Mouse (Mus musculus) olfactory bulb, adult 2 months (tissue): ENCODE measurements around the gene Catsper2. TPM values are rescaled to one million over a fixed set of nuclear protein-coding genes. Genes with fewer than 3 reads are reported as not detected.
A peak's percentile ranks its signal among the peaks of the same experiment; 100 is the strongest.

Experiments used
- H3K27ac ChIP-seq: fragments of 200-500 bp; 2 replicates; pipeline ENCODE4 v1.5.1; 2012; ENCODE audit warnings: low read depth, low read length; ENCODE audit not compliant: insufficient read depth
- H3K4me1 ChIP-seq: fragments of 200-500 bp; 2 replicates; pipeline ENCODE4 v1.6.1; 2012; ENCODE audit warnings: low read length; ENCODE audit not compliant: control insufficient read depth, insufficient read depth
- H3K4me3 ChIP-seq: fragments of 200-500 bp; 2 replicates; pipeline ENCODE4 v1.5.1; 2012; ENCODE audit warnings: mild to moderate bottlenecking, low read depth, low read length, moderate library complexity; ENCODE audit not compliant: insufficient read depth
- CTCF ChIP-seq: fragments of 200-500 bp; IDR thresholded peaks from 2 replicates; pipeline ENCODE4 v1.5.1; 2012; ENCODE audit warnings: low read depth, mild to moderate bottlenecking, low read length, moderate library complexity; ENCODE audit not compliant: insufficient read depth
- POLR2A ChIP-seq: fragments of 200-500 bp; IDR thresholded peaks from 2 replicates; pipeline ENCODE4 v1.6.1; 2012; ENCODE audit warnings: mild to moderate bottlenecking, low read depth, low read length, moderate library complexity; ENCODE audit not compliant: insufficient read depth
- WGBS: fragments of 180-500 bp; shearing (Covaris S2); methylation state at CpG from one replicate; pipeline ENCODE4 v1.1.7; 2018; 5-methylcytosine and 5-hydroxymethylcytosine counted together
- polyA plus RNA-seq: library from polyadenylated mRNA; stranded (reverse); fragments of >200 nt; gene quantifications from 2 replicates; pipeline ENCODE4 v1.2.4, GENCODE M21; 2012; ENCODE audit warnings: low replicate concordance; ENCODE audit not compliant: missing spikeins, insufficient read depth, insufficient read length

Catsper2 gene
- polyA plus RNA-seq, 1 experiment = not detected

DNA sequence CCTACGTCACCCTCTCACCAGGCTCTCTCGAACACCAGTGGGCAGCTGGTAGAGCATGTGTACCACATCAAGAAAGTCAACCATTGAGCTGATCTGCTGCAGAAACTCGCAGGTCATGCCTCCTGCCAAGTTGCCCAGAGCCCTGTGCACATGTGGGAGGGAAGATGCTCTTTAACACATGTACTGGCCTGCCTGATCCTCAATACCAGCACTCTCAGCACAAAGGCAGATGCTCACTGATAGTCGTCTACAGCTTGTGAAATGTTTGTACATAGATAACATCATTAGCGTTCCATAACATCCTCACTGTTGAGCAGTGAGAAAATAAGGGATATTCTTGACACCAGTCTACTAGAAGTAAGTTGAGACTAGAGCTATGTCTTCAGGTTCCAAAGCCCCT is 42.7 kb downstream of the Catsper2 start:
- TF ChIP-seq CTCF (no peak), POLR2A (no peak)
- no peaks in the 10 kb centered on the region for H3K4me1 ChIP-seq
- no peak overlapping the region for H3K4me3 ChIP-seq
- no peak overlapping the region for H3K27ac ChIP-seq
- 87% methylated on average over 5 of the region's 5 CpGs for WGBS

DNA sequence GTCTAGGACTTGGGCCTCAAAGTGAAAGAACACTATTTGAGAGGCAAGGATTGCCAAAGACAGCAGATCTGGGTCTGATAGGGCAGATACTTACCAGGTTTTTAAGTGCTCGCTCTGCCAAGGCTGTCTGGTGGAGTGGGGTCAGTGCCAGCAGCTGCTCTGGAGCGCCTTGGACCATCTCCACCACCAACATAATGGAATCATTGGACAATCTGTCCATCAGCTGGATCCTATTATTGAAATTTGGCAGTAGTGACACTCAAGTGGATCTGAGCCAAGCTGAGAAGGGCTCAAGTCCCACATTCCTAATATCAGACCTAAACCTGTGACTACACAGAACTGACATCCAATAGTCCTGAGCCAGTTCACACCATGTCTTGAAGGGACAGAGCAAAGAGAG is 44.8 kb downstream of the Catsper2 start:
- H3K27ac ChIP-seq = no peak overlapping the region
- no peak for TF ChIP-seq CTCF
- TF ChIP-seq POLR2A = no peak
- 54% methylated on average over 2 of the region's 2 CpGs for WGBS
- no peak overlapping the region for H3K4me3 ChIP-seq
- H3K4me1 ChIP-seq = no peaks in the 10 kb centered on the region

DNA sequence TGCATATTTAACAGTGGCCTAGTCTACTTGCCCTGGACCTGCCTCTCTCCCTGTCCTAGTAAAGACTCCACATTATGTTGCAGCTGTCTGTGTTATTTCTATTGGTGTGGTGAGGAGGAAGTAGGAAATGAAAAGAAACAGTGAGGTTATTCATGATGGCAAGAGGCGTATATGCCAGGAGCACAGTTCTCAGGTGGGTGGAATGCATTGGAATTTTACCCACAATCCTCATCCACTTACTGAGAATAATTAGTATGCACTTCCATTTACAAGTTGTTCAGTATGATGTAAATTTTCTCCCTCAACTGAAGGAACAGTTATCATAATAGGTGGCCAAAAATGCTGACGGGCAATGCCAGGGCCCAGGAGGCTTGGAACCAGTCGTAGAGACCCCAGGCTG is 49.9 kb downstream of the Catsper2 start:
- H3K27ac ChIP-seq = no peak overlapping the region
- peaks cover 6% of the 10 kb centered on the region for H3K4me1 ChIP-seq
- no peak overlapping the region for H3K4me3 ChIP-seq
- TF ChIP-seq POLR2A (no peak), CTCF (no peak)
- 53% methylated on average over 3 of the region's 3 CpGs for WGBS

DNA sequence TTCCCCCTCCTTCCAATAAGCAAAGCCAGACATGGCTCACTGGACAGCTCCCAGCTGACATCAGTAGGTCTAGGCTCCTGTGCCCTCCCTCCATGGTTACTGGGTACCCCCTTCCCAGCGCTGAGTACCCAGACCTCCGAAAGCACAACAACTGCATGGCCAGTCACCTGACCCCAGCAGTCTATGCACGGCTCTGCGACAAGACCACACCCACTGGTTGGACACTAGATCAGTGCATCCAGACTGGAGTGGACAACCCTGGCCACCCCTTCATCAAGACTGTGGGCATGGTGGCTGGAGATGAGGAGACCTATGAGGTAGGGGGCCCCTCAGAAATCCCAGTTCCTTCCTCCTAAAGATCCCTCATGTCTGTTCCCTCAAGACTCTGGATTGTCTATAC is 54.1 kb downstream of the Catsper2 start:
- Histone ChIP-seq H3K4me1 (peaks cover 13% of the 10 kb centered on the region), H3K4me3 (peak overlapping the region; percentile 15; the same call in 1 of the 2 replicates), H3K27ac (no peak overlapping the region)
- 52% methylated on average over 4 of the region's 4 CpGs for WGBS
- TF ChIP-seq CTCF (no peak), POLR2A (no peak)

DNA sequence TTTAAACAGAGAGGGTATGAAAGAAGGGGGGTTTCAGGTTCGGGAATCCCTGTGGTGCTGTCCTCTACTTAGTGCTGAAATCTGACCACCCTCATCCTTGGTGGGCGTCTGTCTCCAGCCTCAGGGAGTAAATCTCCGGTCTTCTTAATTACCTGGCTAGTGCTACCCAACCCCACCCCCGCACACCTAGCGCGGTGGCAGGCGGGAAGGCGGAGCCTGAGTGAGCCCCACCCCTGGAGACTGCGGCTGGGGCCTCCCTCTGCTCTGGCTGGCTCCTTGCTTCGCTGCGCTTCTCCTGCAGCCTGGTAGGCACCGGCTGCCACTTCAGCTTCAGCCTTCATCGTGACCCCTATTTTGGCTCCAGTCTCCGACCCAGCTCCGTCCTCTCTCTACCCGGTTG is 55.2 kb downstream of the Catsper2 start:
- TF ChIP-seq POLR2A (peak; percentile 83), CTCF (no peak)
- Histone ChIP-seq H3K4me3 (peak overlapping the region; percentile 94), H3K27ac (peak overlapping the region; percentile 90), H3K4me1 (peaks cover 13% of the 10 kb centered on the region)
- WGBS = under 1% methylated on average over 16 of the region's 16 CpGs

DNA sequence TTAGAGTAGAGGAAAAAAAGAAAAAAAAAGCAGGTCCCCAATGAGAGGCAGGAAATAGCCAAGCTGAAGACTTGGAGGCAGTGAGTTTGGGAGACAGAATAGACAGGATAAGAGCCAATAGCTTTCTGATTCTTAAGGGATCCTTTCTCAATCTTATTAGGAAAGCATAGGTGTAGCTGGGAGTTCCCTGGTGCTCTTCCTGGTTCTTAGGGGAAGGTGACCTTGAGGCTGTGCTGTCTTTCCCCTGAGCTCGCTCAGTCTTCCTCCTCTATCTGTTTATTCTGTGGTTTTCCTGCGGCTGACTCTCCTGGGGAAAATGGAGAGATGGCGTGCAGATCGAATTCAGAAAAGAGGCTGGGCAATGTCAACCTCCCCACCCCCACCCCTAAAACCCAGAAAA is 55.6 kb downstream of the Catsper2 start:
- TF ChIP-seq CTCF (no peak), POLR2A (no peak)
- H3K4me3 ChIP-seq = peak overlapping the region; percentile 94
- 10% methylated on average over 4 of the region's 4 CpGs for WGBS
- peaks cover 15% of the 10 kb centered on the region for H3K4me1 ChIP-seq
- peak overlapping the region; percentile 36; the same call in 1 of the 2 replicates for H3K27ac ChIP-seq

DNA sequence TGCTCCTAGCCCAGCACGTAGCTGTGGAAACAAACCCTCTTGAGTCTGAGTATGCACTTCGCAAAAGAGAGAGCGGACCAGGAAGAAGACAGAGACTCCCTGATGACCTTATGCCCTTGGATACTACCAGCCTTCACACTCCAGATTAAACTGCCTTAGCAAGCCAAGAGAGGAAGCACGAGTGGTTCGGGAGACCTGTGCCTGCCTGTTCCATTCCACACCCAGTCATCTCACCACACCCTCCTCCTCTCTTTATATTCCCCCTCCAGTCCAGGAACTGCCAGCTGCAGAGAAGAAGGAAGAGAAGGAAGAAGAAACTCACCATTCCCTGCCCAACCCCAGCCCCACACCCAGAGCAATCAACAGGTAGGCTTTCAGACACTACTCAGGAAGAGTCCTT is 56.1 kb downstream of the Catsper2 start, which contains the start of gene Ckmt1:
Gene Ckmt1, plus strand, starts transcription at position 221 of the 400 bp plus-strand sequence.
- Histone ChIP-seq H3K4me3 (peak within 1 kb of the TSS; percentile 94), H3K27ac (peak within 1 kb of the TSS; percentile 90), H3K4me1 (peaks cover 15% of the 10 kb centered on the region)
- TF ChIP-seq POLR2A (no peak), CTCF (no peak)
- WGBS = 55% methylated on average over 5 of the region's 5 CpGs

DNA sequence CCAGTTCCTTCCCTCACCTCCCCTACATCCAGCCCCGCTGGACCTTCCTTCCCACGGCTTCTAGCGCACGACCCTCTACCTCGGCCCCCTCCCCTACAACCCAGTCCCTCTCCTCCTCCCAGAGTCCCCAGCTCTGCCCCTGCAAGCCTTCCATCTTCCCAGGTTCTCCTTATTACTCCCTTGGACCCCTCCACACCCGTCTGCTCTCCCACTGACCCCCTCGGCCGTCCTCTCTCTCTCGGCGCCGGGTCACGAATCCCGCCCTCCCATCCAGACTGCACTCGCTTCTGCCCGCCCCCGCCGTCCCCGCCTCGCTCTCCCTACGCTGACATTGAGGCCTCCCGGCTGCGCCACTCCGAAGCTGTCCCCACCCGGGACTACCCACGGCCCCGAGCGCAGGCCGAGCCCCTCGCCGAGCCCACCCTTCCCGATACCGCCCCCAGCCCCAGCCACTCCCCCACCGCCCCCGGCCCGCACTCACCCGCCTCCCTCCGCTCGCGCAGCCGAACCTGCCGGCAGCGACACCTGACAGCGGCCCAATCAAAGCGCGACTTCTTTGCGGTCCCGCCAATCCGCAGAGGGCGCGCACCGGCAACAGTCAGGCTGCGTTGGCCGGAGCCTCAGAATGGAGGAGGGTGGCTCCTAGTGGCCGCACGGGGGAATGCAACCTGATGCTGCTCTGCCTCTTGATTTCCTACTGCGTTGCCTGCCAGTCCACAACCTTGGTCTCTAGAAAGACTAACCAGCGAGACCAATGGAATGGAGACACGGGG is 58.6 kb downstream of the Catsper2 start, which contains the start of gene Ppip5k1:
Gene Ppip5k1, minus strand, starts transcription at position 577 of the 773 bp plus-strand sequence.
- Histone ChIP-seq H3K27ac (peak within 1 kb of the TSS; percentile 82), H3K4me3 (peak within 1 kb of the TSS; percentile 82), H3K4me1 (peaks cover 16% of the 10 kb centered on the region)
- TF ChIP-seq CTCF = peak; percentile 88
- peak; percentile 33; the same call in 1 of the 2 replicates for TF ChIP-seq POLR2A
- 1% methylated on average over 58 of the region's 58 CpGs for WGBS

DNA sequence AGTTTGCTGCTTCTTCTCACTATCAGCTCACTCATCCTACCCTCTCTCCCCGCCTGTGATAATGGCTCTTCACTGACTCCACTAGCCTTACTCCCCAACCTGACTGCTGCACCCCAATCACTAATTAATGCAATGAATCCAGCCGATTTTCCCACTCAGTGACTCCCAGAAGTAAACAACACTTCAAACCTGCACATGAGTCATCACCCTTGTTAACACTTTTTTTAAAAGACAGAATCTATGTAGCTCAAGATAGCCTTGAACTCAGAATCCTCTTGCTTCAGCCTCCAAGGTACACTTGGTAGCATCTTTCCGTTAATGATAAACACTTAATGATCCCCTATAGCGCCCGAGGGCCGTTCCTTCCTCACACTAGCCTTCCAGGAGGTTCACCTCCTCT is 59.2 kb downstream of the Catsper2 start:
- TF ChIP-seq POLR2A = no peak
- 2% methylated on average over 6 of the region's 6 CpGs for WGBS

DNA sequence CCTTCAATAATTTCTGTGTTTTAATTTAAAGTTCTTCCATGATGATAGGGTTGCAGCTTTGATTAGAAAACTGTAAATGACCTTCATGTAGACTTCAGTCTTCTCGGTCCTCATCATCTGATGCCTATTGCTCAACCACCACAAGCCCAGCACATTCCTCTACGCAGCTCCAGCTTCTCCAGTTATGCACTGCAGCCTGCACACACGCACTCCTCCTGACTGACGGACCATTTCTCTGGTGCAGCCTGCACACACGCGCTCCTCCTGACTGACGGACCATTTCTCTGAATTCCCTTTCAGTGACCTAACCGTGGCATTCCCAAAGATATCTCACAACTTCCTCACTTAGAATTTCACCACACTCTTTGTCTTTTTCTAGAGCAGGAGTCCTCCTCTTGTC is 60.4 kb downstream of the Catsper2 start:
- H3K27ac ChIP-seq = no peak overlapping the region
- TF ChIP-seq POLR2A = no peak
- no peak for TF ChIP-seq CTCF
- H3K4me1 ChIP-seq = peaks cover 10% of the 10 kb centered on the region
- WGBS = 70% methylated on average over 8 of the region's 8 CpGs
- no peak overlapping the region for H3K4me3 ChIP-seq

More for the DNA sequence above, 59.2 kb downstream of the Catsper2 start:
- Histone ChIP-seq H3K4me3 (peak overlapping the region; percentile 82), H3K27ac (peak overlapping the region; percentile 82), H3K4me1 (peaks cover 13% of the 10 kb centered on the region)

Other genes with a start within 250 kb of the Catsper2 start
- 263 TPM in 1 of 2 replicates, not detected in the other for gene Tubgcp4, start 243.1 kb downstream of the Catsper2 start, polyA plus RNA-seq
- gene Zscan29, start 242.7 kb downstream of the Catsper2 start, polyA plus RNA-seq = not detected in 2 replicates
- gene Trp53bp1, start 142.4 kb downstream of the Catsper2 start, polyA plus RNA-seq = 272 TPM in 1 of 2 replicates, not detected in the other
- gene Map1a, start 124.2 kb downstream of the Catsper2 start, polyA plus RNA-seq = 93.5 and 210 TPM in 2 replicates
- gene Ppip5k1, start 58.4 kb downstream of the Catsper2 start, polyA plus RNA-seq = 355 TPM in 1 of 2 replicates, not detected in the other
- not detected in 2 replicates for gene Ckmt1, start 56.1 kb downstream of the Catsper2 start, polyA plus RNA-seq
- not detected in 2 replicates for gene Strc, start 26.6 kb downstream of the Catsper2 start, polyA plus RNA-seq
- 166 and 331 TPM in 2 replicates for gene Pdia3, start within 50 bp of the Catsper2 start, polyA plus RNA-seq
- gene Ell3, start 30.5 kb upstream of the Catsper2 start, polyA plus RNA-seq = not detected in 2 replicates
- gene Serf2, start 35.4 kb upstream of the Catsper2 start, polyA plus RNA-seq = not detected in 2 replicates
- 611 TPM in 1 of 2 replicates, not detected in the other for gene Hypk, start 39.5 kb upstream of the Catsper2 start, polyA plus RNA-seq
- not detected in 2 replicates for gene Serinc4, start 43.0 kb upstream of the Catsper2 start, polyA plus RNA-seq
- not detected in 2 replicates for gene Mfap1b, start 60.3 kb upstream of the Catsper2 start, polyA plus RNA-seq
- not detected in 2 replicates for gene Mfap1a, start 92.9 kb upstream of the Catsper2 start, polyA plus RNA-seq
- gene Wdr76, start 92.9 kb upstream of the Catsper2 start, polyA plus RNA-seq = not detected in 2 replicates